Mouse (Mus musculus): ENCODE measurements around the gene Palb2.
A peak's percentile ranks its signal among the peaks of the same experiment; 100 is the strongest.

Palb2 gene

DNA sequence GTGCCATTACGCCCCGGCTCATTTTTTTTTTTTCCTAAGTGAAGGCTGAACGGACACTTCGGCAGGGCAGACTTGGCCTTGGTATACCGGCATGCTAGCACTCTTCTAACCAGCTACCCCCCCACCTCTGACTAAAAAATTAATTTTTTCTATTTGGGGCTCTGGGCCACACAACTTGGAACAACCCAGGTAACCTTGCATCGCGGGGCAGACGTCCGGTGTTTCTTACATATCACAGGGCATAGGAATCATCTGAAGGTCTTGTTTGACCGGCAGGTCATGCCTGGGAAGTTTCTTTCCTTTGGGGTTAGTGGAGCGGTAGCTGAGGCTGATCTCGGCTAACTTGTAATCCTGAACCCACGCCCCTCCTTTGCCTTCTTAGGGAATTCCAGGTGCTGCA lies 25.7 kb upstream of the Palb2 start:
- Histone ChIP-seq H3K9me3 (ENCODE audit: low read length) (no peaks in the 10 kb centered on the region), H3K27me3 (ENCODE audit: insufficient read depth, low read length) (no peaks in the 10 kb centered on the region), H3K4me1 (replicated peaks; ENCODE audit: low read depth, low read length) (peaks cover 56% of the 10 kb centered on the region), H3K4me3 (replicated peaks; ENCODE audit: low read length) (peak overlapping the region; percentile 97), H3K36me3 (ENCODE audit: insufficient read depth, low read length) (peaks cover 52% of the 10 kb centered on the region)
- TF ChIP-seq POU5F1 (IDR thresholded peaks at IDR 0.05; ENCODE audit: borderline replicate concordance, low read length), result no peak
- no peak for TF ChIP-seq NANOG (IDR thresholded peaks at IDR 0.05; ENCODE audit: borderline replicate concordance, low read length)
- TF ChIP-seq CTCF (conservative IDR thresholded peaks at IDR 0.05; ENCODE audit: low read length), result no peak

GRCm38 (mm10) chr7:122152473-122152872 lies 19.7 kb upstream of the Palb2 start:
- Histone ChIP-seq H3K4me1 (replicated peaks; ENCODE audit: low read depth, low read length) (peaks cover 7% of the 10 kb centered on the region), H3K36me3 (ENCODE audit: insufficient read depth, low read length) (peaks cover 65% of the 10 kb centered on the region), H3K9me3 (ENCODE audit: low read length) (no peaks in the 10 kb centered on the region), H3K27me3 (ENCODE audit: insufficient read depth, low read length) (no peaks in the 10 kb centered on the region), H3K4me3 (replicated peaks; ENCODE audit: low read length) (no peak overlapping the region)
- TF ChIP-seq CTCF (conservative IDR thresholded peaks at IDR 0.05; ENCODE audit: low read length) (no peak), POU5F1 (IDR thresholded peaks at IDR 0.05; ENCODE audit: borderline replicate concordance, low read length) (no peak), NANOG (IDR thresholded peaks at IDR 0.05; ENCODE audit: borderline replicate concordance, low read length) (no peak)

GRCm38 (mm10) chr7:122140991-122141390 lies 8.2 kb upstream of the Palb2 start:
- H3K9me3 ChIP-seq (ENCODE audit: low read length), result no peaks in the 10 kb centered on the region
- no peaks in the 10 kb centered on the region for H3K27me3 ChIP-seq (ENCODE audit: insufficient read depth, low read length)
- H3K4me1 ChIP-seq (replicated peaks; ENCODE audit: low read depth, low read length), result no peaks in the 10 kb centered on the region
- TF ChIP-seq CTCF (conservative IDR thresholded peaks at IDR 0.05; ENCODE audit: low read length) (no peak), NANOG (IDR thresholded peaks at IDR 0.05; ENCODE audit: borderline replicate concordance, low read length) (no peak), POU5F1 (IDR thresholded peaks at IDR 0.05; ENCODE audit: borderline replicate concordance, low read length) (no peak)
- peaks cover 95% of the 10 kb centered on the region for H3K36me3 ChIP-seq (ENCODE audit: insufficient read depth, low read length)
- no peak overlapping the region for H3K4me3 ChIP-seq (replicated peaks; ENCODE audit: low read length)

GRCm38 (mm10) chr7:122138190-122138589 lies 5.4 kb upstream of the Palb2 start:
- Histone ChIP-seq H3K9me3 (ENCODE audit: low read length) (no peaks in the 10 kb centered on the region), H3K36me3 (ENCODE audit: insufficient read depth, low read length) (peaks cover 89% of the 10 kb centered on the region), H3K4me3 (replicated peaks; ENCODE audit: low read length) (no peak overlapping the region), H3K4me1 (replicated peaks; ENCODE audit: low read depth, low read length) (peaks cover 8% of the 10 kb centered on the region), H3K27me3 (ENCODE audit: insufficient read depth, low read length) (no peaks in the 10 kb centered on the region)
- no peak for TF ChIP-seq NANOG (IDR thresholded peaks at IDR 0.05; ENCODE audit: borderline replicate concordance, low read length)
- TF ChIP-seq CTCF (conservative IDR thresholded peaks at IDR 0.05; ENCODE audit: low read length), result no peak
- TF ChIP-seq POU5F1 (IDR thresholded peaks at IDR 0.05; ENCODE audit: borderline replicate concordance, low read length), result no peak

- H3K27me3 ChIP-seq (ENCODE audit: insufficient read depth, low read length), result no peaks in the 10 kb centered on the region
- TF ChIP-seq POU5F1 (IDR thresholded peaks at IDR 0.05; ENCODE audit: borderline replicate concordance, low read length) (no peak), NANOG (IDR thresholded peaks at IDR 0.05; ENCODE audit: borderline replicate concordance, low read length) (no peak), CTCF (conservative IDR thresholded peaks at IDR 0.05; ENCODE audit: low read length) (no peak)
- H3K9me3 ChIP-seq (ENCODE audit: low read length), result no peaks in the 10 kb centered on the region
- no peak overlapping the region for H3K4me3 ChIP-seq (replicated peaks; ENCODE audit: low read length)
- peaks cover 8% of the 10 kb centered on the region for H3K4me1 ChIP-seq (replicated peaks; ENCODE audit: low read depth, low read length)
- peaks cover 78% of the 10 kb centered on the region for H3K36me3 ChIP-seq (ENCODE audit: insufficient read depth, low read length)
These were observed 4.3 kb upstream of the Palb2 start for GRCm38 (mm10) chr7:122137071-122137470.

- H3K36me3 ChIP-seq (ENCODE audit: insufficient read depth, low read length), result peaks cover 62% of the 10 kb centered on the region
- no peaks in the 10 kb centered on the region for H3K27me3 ChIP-seq (ENCODE audit: insufficient read depth, low read length)
- H3K9me3 ChIP-seq (ENCODE audit: low read length), result no peaks in the 10 kb centered on the region
- H3K4me3 ChIP-seq (replicated peaks; ENCODE audit: low read length), result no peak overlapping the region
- H3K4me1 ChIP-seq (replicated peaks; ENCODE audit: low read depth, low read length), result peaks cover 21% of the 10 kb centered on the region
- TF ChIP-seq POU5F1 (IDR thresholded peaks at IDR 0.05; ENCODE audit: borderline replicate concordance, low read length) (no peak), CTCF (conservative IDR thresholded peaks at IDR 0.05; ENCODE audit: low read length) (peak; percentile 73)
These were observed 2.3 kb upstream of the Palb2 start for GRCm38 (mm10) chr7:122135070-122135469.

- Histone ChIP-seq H3K4me1 (replicated peaks; ENCODE audit: low read depth, low read length) (peaks cover 21% of the 10 kb centered on the region), H3K9me3 (ENCODE audit: low read length) (no peaks in the 10 kb centered on the region), H3K4me3 (replicated peaks; ENCODE audit: low read length) (peak overlapping the region; percentile 97), H3K27me3 (ENCODE audit: insufficient read depth, low read length) (no peaks in the 10 kb centered on the region), H3K36me3 (ENCODE audit: insufficient read depth, low read length) (peaks cover 62% of the 10 kb centered on the region)
- no peak for TF ChIP-seq NANOG (IDR thresholded peaks at IDR 0.05; ENCODE audit: borderline replicate concordance, low read length)
- TF ChIP-seq POU5F1 (IDR thresholded peaks at IDR 0.05; ENCODE audit: borderline replicate concordance, low read length), result no peak
- TF ChIP-seq CTCF (conservative IDR thresholded peaks at IDR 0.05; ENCODE audit: low read length), result no peak
These were observed 497 bp upstream of the Palb2 start for GRCm38 (mm10) chr7:122133338-122133625.

DNA sequence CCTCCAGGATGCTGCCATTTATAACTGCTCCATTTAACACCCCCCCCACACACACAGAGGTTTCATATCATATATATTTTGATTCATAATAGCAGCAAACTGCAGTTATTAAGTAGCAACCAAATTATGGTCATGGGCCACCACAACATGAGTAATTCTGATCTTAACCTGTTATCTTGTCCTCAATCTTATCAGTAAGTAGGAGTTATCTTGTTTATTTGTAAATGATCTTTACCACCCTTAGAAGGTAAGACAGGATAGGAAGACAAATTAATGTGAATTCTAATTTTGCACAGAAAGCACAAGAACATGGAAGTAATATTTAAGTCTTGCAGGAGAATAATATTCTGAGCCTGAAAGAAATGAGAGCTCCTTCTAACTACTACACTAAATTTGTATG lies 951 bp downstream of the Palb2 start:
- peak overlapping the region; percentile 97 for H3K4me3 ChIP-seq (replicated peaks; ENCODE audit: low read length)
- no peak for TF ChIP-seq CTCF (conservative IDR thresholded peaks at IDR 0.05; ENCODE audit: low read length)
- TF ChIP-seq NANOG (IDR thresholded peaks at IDR 0.05; ENCODE audit: borderline replicate concordance, low read length), result no peak
- TF ChIP-seq POU5F1 (IDR thresholded peaks at IDR 0.05; ENCODE audit: borderline replicate concordance, low read length), result no peak

DNA sequence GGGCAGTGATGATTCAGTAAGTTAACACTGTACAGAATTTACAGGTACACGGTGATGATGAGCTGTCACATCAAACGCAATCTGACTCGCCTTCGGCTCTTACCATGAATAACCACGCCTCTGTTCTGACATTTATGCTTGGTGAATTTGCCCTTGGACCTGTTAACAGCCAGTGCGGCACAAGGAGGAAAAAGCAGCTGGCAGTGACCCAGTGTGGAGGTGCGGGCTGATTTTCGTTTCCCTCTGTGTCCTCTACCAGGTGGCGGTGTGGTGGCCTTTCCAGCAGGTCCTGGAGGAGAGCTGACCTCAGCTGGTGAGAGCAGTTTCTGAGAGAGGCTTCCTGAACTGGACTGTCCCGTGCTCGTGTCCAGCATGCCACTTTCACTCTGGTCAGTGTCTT lies 5.8 kb downstream of the Palb2 start:
- Histone ChIP-seq H3K27me3 (ENCODE audit: insufficient read depth, low read length) (no peaks in the 10 kb centered on the region), H3K4me1 (replicated peaks; ENCODE audit: low read depth, low read length) (peaks cover 12% of the 10 kb centered on the region), H3K36me3 (ENCODE audit: insufficient read depth, low read length) (peaks cover 83% of the 10 kb centered on the region), H3K9me3 (ENCODE audit: low read length) (no peaks in the 10 kb centered on the region), H3K4me3 (replicated peaks; ENCODE audit: low read length) (no peak overlapping the region)
- TF ChIP-seq NANOG (IDR thresholded peaks at IDR 0.05; ENCODE audit: borderline replicate concordance, low read length) (no peak), POU5F1 (IDR thresholded peaks at IDR 0.05; ENCODE audit: borderline replicate concordance, low read length) (no peak), CTCF (conservative IDR thresholded peaks at IDR 0.05; ENCODE audit: low read length) (no peak)

More for the DNA sequence above, 951 bp downstream of the Palb2 start:
- Histone ChIP-seq H3K27me3 (ENCODE audit: insufficient read depth, low read length) (no peaks in the 10 kb centered on the region), H3K36me3 (ENCODE audit: insufficient read depth, low read length) (peaks cover 63% of the 10 kb centered on the region), H3K4me1 (replicated peaks; ENCODE audit: low read depth, low read length) (peaks cover 21% of the 10 kb centered on the region), H3K9me3 (ENCODE audit: low read length) (no peaks in the 10 kb centered on the region)

Data from E14TG2a.4 (cell line).